Mouse (Mus musculus) hindbrain, postnatal 0 days (tissue): ENCODE results near the gene Plekhh3. TPM values are rescaled to one million over a fixed set of nuclear protein-coding genes. Genes with fewer than 3 reads are reported as not detected.
A peak's percentile ranks its signal among the peaks of the same experiment; 100 is the strongest.

Experiments used
- ATAC-seq: fragments of 200-750 bp; cut with Nextera tagmentation; 2 replicates; pipeline ENCODE4 v1.8.0; 2017; ENCODE audit warnings: mild to moderate bottlenecking, moderate TSS enrichment, moderate library complexity
- DNase-seq: peaks from one replicate; pipeline ENCODE4 v3.0.0-alpha.2; 2015; ENCODE audit warnings: low spot score
- H3K27ac ChIP-seq: fragments of 300-500 bp; sonication (generic); 2 replicates; pipeline ENCODE4 v1.5.1; 2014; ENCODE audit warnings: mild to moderate bottlenecking
- H3K27me3 ChIP-seq: fragments of 300-500 bp; sonication (generic); 2 replicates; pipeline ENCODE4 v1.6.1; 2014; ENCODE audit warnings: low read length, mixed read lengths; ENCODE audit not compliant: insufficient read depth
- H3K36me3 ChIP-seq: fragments of 300-500 bp; sonication (generic); 2 replicates; pipeline ENCODE4 v1.6.1; 2014; ENCODE audit warnings: low read length, mixed read lengths; ENCODE audit not compliant: insufficient read depth
- H3K4me1 ChIP-seq: fragments of 300-500 bp; sonication (generic); 2 replicates; pipeline ENCODE4 v1.6.1; 2014; ENCODE audit warnings: antibody characterized with exemption, low read length, mixed read lengths; ENCODE audit not compliant: insufficient read depth
- H3K4me2 ChIP-seq: fragments of 300-500 bp; sonication (generic); 2 replicates; pipeline ENCODE4 v1.6.1; 2014; ENCODE audit warnings: low read depth, mild to moderate bottlenecking, low read length, moderate library complexity, mixed read lengths
- H3K4me3 ChIP-seq: fragments of 300-500 bp; sonication (generic); 2 replicates; pipeline ENCODE4 v1.5.1; 2014; ENCODE audit warnings: low read length
- H3K9ac ChIP-seq: fragments of 300-500 bp; sonication (generic); replicated peaks from 2 replicates; pipeline ENCODE4 v1.6.1; 2014; ENCODE audit warnings: mild to moderate bottlenecking, low read length, moderate library complexity, mixed read lengths
- H3K9me3 ChIP-seq: fragments of 300-500 bp; sonication (generic); 2 replicates; pipeline ENCODE4 v1.6.1; 2016; ENCODE audit warnings: low read length, mixed read lengths
- CTCF ChIP-seq: IDR thresholded peaks from 2 replicates; pipeline ENCODE4 v1.5.1; 2016; ENCODE audit warnings: antibody characterized with exemption, control low read depth, low read depth
- WGBS: fragments of 180-500 bp; shearing (Covaris S2); extraction: QIAGEN DNeasy Blood & Tissue Kit; methylation state at CpG from one replicate; pipeline ENCODE4 v1.1.7; 2014; 5-methylcytosine and 5-hydroxymethylcytosine counted together
- polyA plus RNA-seq: library from polyadenylated mRNA; unstranded; fragments of >200 nt; fragmentation: Nextera tagmentation; extraction: Ambion mirVana; gene quantifications from 2 replicates; pipeline ENCODE4 v1.2.1, GENCODE M21; 2015
- total RNA-seq: library from RNA; depleted of rRNA; stranded (reverse); fragments of >200 nt; gene quantifications from 2 replicates; pipeline ENCODE4 v1.2.3, GENCODE M21; 2014

Gene Plekhh3
- total and polyA plus RNA-seq, 2 experiments from 2014 or later = 8.8 to 32.3 TPM

DNA sequence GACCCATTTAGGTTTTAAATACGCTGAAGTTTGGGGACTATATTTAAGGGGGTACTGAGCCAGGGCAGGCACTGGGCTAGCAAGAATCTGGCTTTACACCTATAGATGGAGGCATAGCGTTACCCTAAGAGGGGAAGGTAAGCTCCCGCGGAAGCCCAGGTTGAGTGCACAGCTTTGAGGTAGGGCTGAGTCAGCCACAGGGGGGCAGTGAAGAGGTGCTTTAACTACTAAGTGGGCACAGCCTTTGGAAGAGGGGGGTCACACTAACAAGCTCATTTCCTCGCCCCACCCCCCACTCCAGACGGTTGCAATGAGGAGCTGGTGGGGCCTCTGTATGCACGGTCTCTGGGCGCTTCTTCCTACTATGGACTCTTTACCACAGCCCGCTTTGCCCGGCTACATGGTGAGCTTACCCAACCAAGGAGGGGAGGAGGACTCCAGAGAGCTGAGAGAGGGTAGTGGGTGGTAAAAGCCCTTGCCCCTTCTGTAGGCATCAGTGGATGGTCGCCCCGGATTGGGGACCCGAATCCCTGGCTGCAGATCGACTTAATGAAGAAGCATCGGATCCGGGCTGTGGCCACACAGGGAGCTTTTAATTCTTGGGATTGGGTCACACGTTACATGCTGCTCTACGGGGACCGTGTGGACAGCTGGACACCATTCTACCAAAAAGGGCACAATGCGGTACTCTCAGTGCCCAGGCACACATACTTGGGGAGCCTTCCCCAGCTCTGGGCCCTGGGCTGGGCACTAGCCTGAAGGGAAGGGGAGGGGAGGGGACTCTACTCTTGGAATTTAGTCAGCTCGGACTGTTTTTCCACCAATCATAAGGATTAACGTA, 6.0 kb upstream of the Plekhh3 start:
- Histone ChIP-seq H3K4me1 (peaks cover 18% of the 10 kb centered on the region), H3K9ac (peak overlapping the region; percentile 63), H3K4me3 (peak overlapping the region; percentile 50), H3K9me3 (no peaks in the 10 kb centered on the region), H3K36me3 (no peaks in the 10 kb centered on the region), H3K27ac (peak overlapping the region; percentile 85), H3K27me3 (no peaks in the 10 kb centered on the region), H3K4me2 (peak overlapping the region; percentile 60)
- WGBS = 24% methylated on average over 22 of the region's 22 CpGs
- TF ChIP-seq CTCF = peak; percentile 71
- DNase-seq = peak; percentile 88
- peak; percentile 33; the same call in 1 of the 2 replicates for ATAC-seq

DNA sequence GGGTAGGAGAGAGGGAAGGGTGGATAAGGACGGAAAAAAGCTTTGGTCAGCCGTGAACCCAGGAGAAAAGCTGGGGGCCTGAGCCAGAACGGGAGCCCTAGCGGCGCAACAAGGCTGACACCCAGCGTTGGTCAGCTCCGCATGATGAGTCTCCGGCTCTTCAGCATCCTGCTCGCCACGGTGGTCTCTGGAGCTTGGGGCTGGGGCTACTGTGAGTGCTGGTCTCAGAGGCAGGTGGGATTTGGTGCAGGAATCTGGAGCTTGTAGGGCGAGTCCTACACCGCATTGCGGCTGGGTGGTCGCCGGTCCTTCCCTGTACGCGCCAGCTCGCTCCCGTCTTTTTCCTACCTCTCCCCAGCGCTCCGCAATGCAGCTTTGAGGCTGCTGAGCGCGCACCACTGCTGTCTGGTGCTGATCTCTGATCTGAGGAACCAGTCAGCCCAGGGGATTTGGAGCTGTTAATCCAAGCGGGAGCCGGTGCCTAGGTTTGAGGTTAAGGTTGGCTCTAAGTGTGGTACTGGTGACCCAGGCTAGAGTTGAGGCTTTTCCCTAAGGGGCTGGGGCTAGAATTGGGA, 5.1 kb upstream of the Plekhh3 start:
- no peaks in the 10 kb centered on the region for H3K9me3 ChIP-seq
- DNase-seq = peak; percentile 66
- peak; percentile 61 for TF ChIP-seq CTCF
- no peaks in the 10 kb centered on the region for H3K36me3 ChIP-seq
- no peaks in the 10 kb centered on the region for H3K27me3 ChIP-seq
- H3K9ac ChIP-seq = peak overlapping the region; percentile 63
- peak overlapping the region; percentile 85 for H3K27ac ChIP-seq
- H3K4me1 ChIP-seq = peaks cover 18% of the 10 kb centered on the region
- ATAC-seq = no peak
- peak overlapping the region; percentile 50 for H3K4me3 ChIP-seq
- under 1% methylated on average over 25 of the region's 25 CpGs for WGBS
- H3K4me2 ChIP-seq = peak overlapping the region; percentile 60

- DNase-seq (peak; percentile 83), ATAC-seq (no peak)
- Histone ChIP-seq H3K4me2 (peak overlapping the region; percentile 60), H3K27ac (peak overlapping the region; percentile 85; the same call in 1 of the 2 replicates), H3K36me3 (no peaks in the 10 kb centered on the region), H3K4me3 (peak overlapping the region; percentile 50), H3K27me3 (no peaks in the 10 kb centered on the region), H3K9me3 (no peaks in the 10 kb centered on the region), H3K4me1 (peaks cover 18% of the 10 kb centered on the region), H3K9ac (no peak overlapping the region; the same call in 1 of the 2 replicates)
- no peak for TF ChIP-seq CTCF
- WGBS = 9% methylated on average over 11 of the region's 11 CpGs
Observed at GRCm38 (mm10) chr11:101175636-101176116, 4.5 kb upstream of the Plekhh3 start.

- H3K4me2 ChIP-seq = peak within 1 kb of the TSS; percentile 60
- H3K9ac ChIP-seq = peak within 1 kb of the TSS; percentile 63
- ATAC-seq (no peak), DNase-seq (peak; percentile 75)
- no peaks in the 10 kb centered on the region for H3K36me3 ChIP-seq
- WGBS = 25% methylated on average over 14 of the region's 14 CpGs
- H3K9me3 ChIP-seq = no peaks in the 10 kb centered on the region
- peak; percentile 62 for TF ChIP-seq CTCF
- no peaks in the 10 kb centered on the region for H3K27me3 ChIP-seq
- H3K4me3 ChIP-seq = peak within 1 kb of the TSS; percentile 50
- H3K4me1 ChIP-seq = peaks cover 22% of the 10 kb centered on the region
- H3K27ac ChIP-seq = peak within 1 kb of the TSS; percentile 85
Observed at GRCm38 (mm10) chr11:101174851-101175628, 3.9 kb upstream of the Plekhh3 start, which contains the start of gene Ccr10. Ccr10 (minus strand) TSS chr11:101175443.

GRCm38 (mm10) chr11:101174389-101174745, 3.2 kb upstream of the Plekhh3 start:
- H3K4me1 ChIP-seq = peaks cover 25% of the 10 kb centered on the region
- WGBS = 30% methylated on average over 9 of the region's 9 CpGs
- no peak for ATAC-seq

DNA sequence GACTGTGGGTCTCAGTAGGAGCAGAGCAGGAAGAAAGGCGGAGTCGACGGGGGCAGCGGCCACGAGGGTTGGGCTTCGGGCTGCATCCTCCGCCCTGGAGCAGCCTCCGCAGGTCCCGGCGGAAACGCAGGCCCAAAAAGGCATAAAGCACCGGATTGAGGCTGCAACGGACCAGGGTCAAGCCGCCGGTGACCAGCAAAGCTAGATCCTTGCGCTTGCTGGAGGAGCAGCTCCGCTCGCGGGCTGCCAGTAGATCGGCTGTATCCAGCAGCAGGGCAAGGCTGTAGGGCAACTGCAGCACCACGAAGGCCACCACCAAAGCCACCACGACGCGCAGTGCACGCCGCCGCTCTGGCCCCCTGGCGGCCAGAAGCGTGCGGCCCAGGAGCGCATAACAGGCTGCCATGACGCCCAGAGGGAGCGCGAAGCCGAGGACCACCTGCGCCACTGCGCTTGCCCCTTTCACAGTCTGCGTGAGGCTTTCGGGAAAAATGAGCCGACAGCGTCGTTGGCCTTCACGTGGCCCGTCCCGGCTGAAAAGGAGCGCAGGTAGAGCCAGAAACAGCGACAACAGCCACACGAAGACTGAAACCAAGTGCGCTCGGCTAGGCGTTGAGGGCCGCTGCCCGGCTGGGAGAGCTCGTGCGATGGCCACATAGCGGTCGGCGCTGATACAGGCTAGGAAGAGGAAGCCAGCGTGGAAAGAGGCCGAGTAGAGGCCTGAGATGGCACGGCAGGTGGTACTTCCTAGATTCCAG, 2.7 kb upstream of the Plekhh3 start:
- no peaks in the 10 kb centered on the region for H3K9me3 ChIP-seq
- H3K36me3 ChIP-seq = no peaks in the 10 kb centered on the region
- peak overlapping the region; percentile 75 for H3K27ac ChIP-seq
- H3K9ac ChIP-seq = peak overlapping the region; percentile 45
- peak; percentile 53 for ATAC-seq
- TF ChIP-seq CTCF = peak; percentile 89
- H3K4me3 ChIP-seq = peak overlapping the region; percentile 25
- H3K27me3 ChIP-seq = no peaks in the 10 kb centered on the region
- WGBS = 1% methylated on average over 61 of the region's 61 CpGs
- peaks cover 31% of the 10 kb centered on the region for H3K4me1 ChIP-seq
- DNase-seq = peak; percentile 90
- H3K4me2 ChIP-seq = peak overlapping the region; percentile 60

More at GRCm38 (mm10) chr11:101174389-101174745, 3.2 kb upstream of the Plekhh3 start:
- peak overlapping the region; percentile 45 for H3K9ac ChIP-seq
- no peak for TF ChIP-seq CTCF
- H3K4me2 ChIP-seq = peak overlapping the region; percentile 60
- no peaks in the 10 kb centered on the region for H3K27me3 ChIP-seq
- peak overlapping the region; percentile 75 for H3K27ac ChIP-seq
- H3K9me3 ChIP-seq = no peaks in the 10 kb centered on the region
- no peaks in the 10 kb centered on the region for H3K36me3 ChIP-seq
- no peak for DNase-seq
- peak overlapping the region; percentile 25 for H3K4me3 ChIP-seq
